Mouse (Mus musculus) embryonic fibroblast, embryonic 13.5 days (primary cell): ENCODE data around the gene Asb18.

Experiments
- CTCF ChIP-seq: IDR thresholded peaks from 2 replicates; pipeline ENCODE4 v1.5.1; 2011; ENCODE audit warnings: mild to moderate bottlenecking, control low read depth, low read length, moderate library complexity, borderline replicate concordance; ENCODE audit not compliant: insufficient read depth
- POLR2A ChIP-seq: IDR thresholded peaks from 2 replicates; pipeline ENCODE4 v1.6.1; 2011; ENCODE audit warnings: low read depth, mild to moderate bottlenecking, control low read depth, low read length, moderate library complexity

GRCm38 (mm10) chr1:90012168-90012567 is 2.3 kb downstream of the Asb18 start:
- TF ChIP-seq POLR2A: no peak
- no peak for TF ChIP-seq CTCF
